Mouse (Mus musculus): ENCODE results near the gene 2510039O18Rik. TPM values are rescaled to one million over a fixed set of nuclear protein-coding genes. Genes with fewer than 3 reads are reported as not detected.
A peak's percentile ranks its signal among the peaks of the same experiment; 100 is the strongest.

2510039O18Rik gene
- total and polyA plus RNA-seq, 3 experiments = 31.5 to 84.6 (median 33.5) TPM

GRCm38 (mm10) chr4:147953590-147953989 lies 12.9 kb downstream of the 2510039O18Rik start:
- ATAC-seq (ENCODE audit: extremely low read depth, insufficient number of reproducible peaks, low FRiP score, poor library complexity, severe bottlenecking) = peak; percentile 42; the same call in 1 of the 2 replicates
- Histone ChIP-seq H3K4me1 (ENCODE audit: insufficient read depth, low read depth, low read length) (no peaks in the 10 kb centered on the region), H3K4me3 (ENCODE audit: low read depth, low read length) (no peak overlapping the region), H3K9me3 (replicated peaks) (no peaks in the 10 kb centered on the region), H3K36me3 (replicated peaks) (peaks cover 26% of the 10 kb centered on the region), H3K27me3 (ENCODE audit: insufficient read depth, low read length) (no peaks in the 10 kb centered on the region)
- DNase-seq (ENCODE audit: low spot score) = peak; percentile 45
- TF ChIP-seq GATA1 (IDR thresholded peaks at IDR 0.05; ENCODE audit: borderline replicate concordance, low read length) (no peak), POLR2AphosphoS5 (IDR thresholded peaks at IDR 0.05; ENCODE audit: insufficient replicate concordance, low read depth, low read length) (no peak), CTCF (IDR thresholded peaks at IDR 0.05; ENCODE audit: low read depth, low read length) (peak; percentile 28; the same call in 1 of the 2 replicates)

DNA sequence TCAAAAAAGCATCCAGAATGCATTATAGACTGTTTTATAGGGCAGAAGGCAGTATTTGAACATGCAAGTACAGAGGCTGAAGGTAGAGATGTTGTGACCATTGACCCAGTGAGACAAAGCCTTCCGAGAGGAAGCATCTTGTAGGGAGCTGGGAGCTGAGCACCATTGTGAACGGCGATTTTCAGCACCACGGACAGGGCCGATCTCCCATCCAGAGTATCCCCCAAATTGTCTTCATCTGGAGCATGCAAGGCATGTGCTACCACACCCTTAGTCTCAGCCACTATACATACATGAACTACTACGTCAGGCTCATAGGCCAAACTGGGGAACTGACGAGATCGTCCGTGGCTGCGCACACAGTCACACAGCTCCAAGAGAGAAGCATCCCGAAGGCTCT lies 16.4 kb downstream of the 2510039O18Rik start:
- no peak for ATAC-seq (ENCODE audit: extremely low read depth, insufficient number of reproducible peaks, low FRiP score, poor library complexity, severe bottlenecking)

DNA sequence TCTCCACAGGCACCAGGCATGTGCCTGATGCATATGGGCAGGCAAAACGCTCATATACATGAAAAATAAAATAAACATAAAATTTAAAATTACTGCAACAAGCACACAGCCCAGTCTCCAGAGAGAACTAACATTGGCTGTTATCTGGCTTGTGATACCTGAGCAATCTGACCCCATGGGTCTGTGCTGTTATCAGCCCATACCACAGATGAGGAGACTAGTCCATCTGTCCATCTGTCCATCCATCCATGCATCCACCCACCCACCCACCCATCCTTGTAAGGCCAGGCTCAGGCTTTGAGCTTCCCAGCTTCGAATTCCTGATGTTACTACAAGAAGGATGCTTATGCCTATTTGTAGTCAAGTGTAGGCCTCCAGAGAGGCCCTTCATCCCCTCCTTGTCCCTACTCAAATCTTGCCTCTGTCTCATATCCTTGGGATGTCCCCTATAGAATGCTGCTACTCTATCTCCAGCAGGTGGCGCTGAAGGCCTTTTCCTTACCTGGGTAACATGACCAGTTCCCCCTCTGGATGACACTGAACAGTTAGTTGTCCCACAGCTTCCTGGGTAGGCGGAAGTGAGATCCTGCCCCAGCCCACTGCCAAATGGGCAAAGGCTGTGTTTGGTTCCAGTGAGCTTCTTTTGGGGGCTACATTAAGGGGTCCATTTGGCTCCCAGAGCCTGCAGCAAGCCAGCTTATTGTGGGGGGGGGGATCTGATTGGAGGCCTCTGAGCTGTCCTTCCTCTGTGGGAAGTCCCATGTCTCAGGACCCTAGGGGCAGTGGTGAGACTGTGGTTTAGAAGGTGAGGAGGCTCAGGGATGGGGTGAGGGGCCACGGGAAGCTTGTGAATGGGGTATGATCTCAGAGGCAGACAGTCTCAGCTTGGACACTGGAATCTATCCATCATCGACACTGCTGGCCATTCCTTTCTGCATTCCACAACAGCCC lies 19.5 kb downstream of the 2510039O18Rik start:
- TF ChIP-seq GATA1 (IDR thresholded peaks at IDR 0.05; ENCODE audit: borderline replicate concordance, low read length) (no peak), CTCF (IDR thresholded peaks at IDR 0.05; ENCODE audit: low read depth, low read length) (peak; percentile 39)
- Histone ChIP-seq H3K4me3 (ENCODE audit: low read depth, low read length) (peak overlapping the region; percentile 25; the same call in 1 of the 2 replicates), H3K4me1 (ENCODE audit: insufficient read depth, low read depth, low read length) (peaks cover 4% of the 10 kb centered on the region), H3K27me3 (ENCODE audit: insufficient read depth, low read length) (peaks cover 10% of the 10 kb centered on the region; the same call in 1 of the 2 replicates), H3K36me3 (replicated peaks) (no peaks in the 10 kb centered on the region), H3K9me3 (replicated peaks) (no peaks in the 10 kb centered on the region)
- peak; percentile 84 for ATAC-seq (ENCODE audit: extremely low read depth, insufficient number of reproducible peaks, low FRiP score, poor library complexity, severe bottlenecking)
- peak; percentile 70 for DNase-seq (ENCODE audit: low spot score)

More for the DNA sequence above, 16.4 kb downstream of the 2510039O18Rik start:
- H3K4me3 ChIP-seq (ENCODE audit: low read depth, low read length) = no peak overlapping the region
- 0 out of 2 replicates have a peak, but pooled peaks cover 3% of the 10 kb centered on the region for H3K27me3 ChIP-seq (ENCODE audit: insufficient read depth, low read length)
- DNase-seq (ENCODE audit: low spot score) = peak; percentile 26
- TF ChIP-seq TAL1 (conservative IDR thresholded peaks at IDR 0.05; ENCODE audit: low read depth, low read length) (no peak), GATA2 (IDR thresholded peaks at IDR 0.05; ENCODE audit: borderline replicate concordance, low read depth, low read length) (no peak), CTCF (IDR thresholded peaks at IDR 0.05; ENCODE audit: low read depth, low read length) (no peak), GATA1 (IDR thresholded peaks at IDR 0.05; ENCODE audit: borderline replicate concordance, low read length) (no peak), POLR2AphosphoS5 (IDR thresholded peaks at IDR 0.05; ENCODE audit: insufficient replicate concordance, low read depth, low read length) (no peak)
- H3K9me3 ChIP-seq (replicated peaks) = no peaks in the 10 kb centered on the region
- H3K4me1 ChIP-seq (ENCODE audit: insufficient read depth, low read depth, low read length) = peaks cover 4% of the 10 kb centered on the region
- peaks cover 2% of the 10 kb centered on the region for H3K36me3 ChIP-seq (replicated peaks)

DNA sequence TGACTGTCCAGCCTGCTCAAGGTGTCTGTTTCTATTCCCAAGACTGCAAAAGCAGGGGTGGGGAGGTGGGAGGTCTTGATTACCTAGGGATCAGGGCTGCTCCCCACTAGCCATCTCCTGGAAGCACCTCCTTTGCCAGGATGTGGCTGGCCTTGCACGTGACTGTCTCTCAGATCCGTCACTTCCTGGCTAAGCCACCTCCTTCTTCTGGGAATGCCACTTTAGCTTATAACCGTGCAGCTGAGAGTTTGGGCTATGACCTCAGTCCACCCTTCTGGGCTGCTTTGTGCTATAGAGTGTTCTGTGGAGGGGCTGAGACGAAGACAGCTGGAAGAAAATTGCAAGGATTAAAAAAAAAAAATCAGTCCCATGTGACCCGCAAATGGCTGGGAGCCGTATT lies 22.1 kb downstream of the 2510039O18Rik start:
- H3K27me3 ChIP-seq (ENCODE audit: insufficient read depth, low read length) = peaks cover 15% of the 10 kb centered on the region; the same call in 1 of the 2 replicates
- no peak for TF ChIP-seq CTCF (IDR thresholded peaks at IDR 0.05; ENCODE audit: low read depth, low read length)
- TF ChIP-seq GATA1 (IDR thresholded peaks at IDR 0.05; ENCODE audit: borderline replicate concordance, low read length) = no peak
- TF ChIP-seq TAL1 (conservative IDR thresholded peaks at IDR 0.05; ENCODE audit: low read depth, low read length) = no peak
- TF ChIP-seq GATA2 (IDR thresholded peaks at IDR 0.05; ENCODE audit: borderline replicate concordance, low read depth, low read length) = no peak

DNA sequence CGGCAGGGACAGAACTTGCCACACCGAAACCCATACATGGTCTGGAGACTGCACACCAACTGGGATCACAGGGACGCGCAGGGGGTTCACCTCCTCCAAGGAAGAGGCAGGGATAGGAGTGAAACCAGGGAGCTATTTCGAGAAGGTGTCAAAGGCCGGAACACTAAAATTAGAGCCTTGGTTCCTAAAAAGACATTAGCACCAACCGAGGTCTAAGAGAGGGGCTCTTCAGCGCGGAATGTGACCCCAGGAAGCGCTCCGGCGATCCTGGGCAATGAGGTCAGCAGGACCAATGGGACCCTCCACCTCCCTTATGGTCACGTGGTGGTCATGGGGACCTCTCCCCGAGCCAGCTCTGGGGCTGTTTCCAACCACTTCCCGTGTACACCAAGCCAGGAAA lies 22.9 kb downstream of the 2510039O18Rik start:
- H3K4me1 ChIP-seq (ENCODE audit: insufficient read depth, low read depth, low read length) = peaks cover 4% of the 10 kb centered on the region
- TF ChIP-seq GATA1 (IDR thresholded peaks at IDR 0.05; ENCODE audit: borderline replicate concordance, low read length) (no peak), TAL1 (conservative IDR thresholded peaks at IDR 0.05; ENCODE audit: low read depth, low read length) (no peak), GATA2 (IDR thresholded peaks at IDR 0.05; ENCODE audit: borderline replicate concordance, low read depth, low read length) (no peak), POLR2AphosphoS5 (IDR thresholded peaks at IDR 0.05; ENCODE audit: insufficient replicate concordance, low read depth, low read length) (no peak), CTCF (IDR thresholded peaks at IDR 0.05; ENCODE audit: low read depth, low read length) (no peak)
- H3K9me3 ChIP-seq (replicated peaks) = no peaks in the 10 kb centered on the region
- H3K27me3 ChIP-seq (ENCODE audit: insufficient read depth, low read length) = peaks cover 15% of the 10 kb centered on the region; the same call in 1 of the 2 replicates
- no peak overlapping the region for H3K4me3 ChIP-seq (ENCODE audit: low read depth, low read length)
- ATAC-seq (ENCODE audit: extremely low read depth, insufficient number of reproducible peaks, low FRiP score, poor library complexity, severe bottlenecking) (no peak), DNase-seq (ENCODE audit: low spot score) (no peak)
- no peaks in the 10 kb centered on the region for H3K36me3 ChIP-seq (replicated peaks)

More for the DNA sequence above, 22.1 kb downstream of the 2510039O18Rik start:
- no peak for DNase-seq (ENCODE audit: low spot score)
- ATAC-seq (ENCODE audit: extremely low read depth, insufficient number of reproducible peaks, low FRiP score, poor library complexity, severe bottlenecking) = no peak
- Histone ChIP-seq H3K36me3 (replicated peaks) (no peaks in the 10 kb centered on the region), H3K4me1 (ENCODE audit: insufficient read depth, low read depth, low read length) (peaks cover 4% of the 10 kb centered on the region), H3K9me3 (replicated peaks) (no peaks in the 10 kb centered on the region), H3K4me3 (ENCODE audit: low read depth, low read length) (no peak overlapping the region)

- peaks cover 17% of the 10 kb centered on the region; the same call in 1 of the 2 replicates for H3K27me3 ChIP-seq (ENCODE audit: insufficient read depth, low read length)
- peaks cover 1% of the 10 kb centered on the region for H3K4me1 ChIP-seq (ENCODE audit: insufficient read depth, low read depth, low read length)
- no peaks in the 10 kb centered on the region for H3K9me3 ChIP-seq (replicated peaks)
- ATAC-seq (ENCODE audit: extremely low read depth, insufficient number of reproducible peaks, low FRiP score, poor library complexity, severe bottlenecking) = no peak
- no peaks in the 10 kb centered on the region for H3K36me3 ChIP-seq (replicated peaks)
- H3K4me3 ChIP-seq (ENCODE audit: low read depth, low read length) = no peak overlapping the region
- TF ChIP-seq GATA1 (IDR thresholded peaks at IDR 0.05; ENCODE audit: borderline replicate concordance, low read length) (no peak), GATA2 (IDR thresholded peaks at IDR 0.05; ENCODE audit: borderline replicate concordance, low read depth, low read length) (no peak), CTCF (IDR thresholded peaks at IDR 0.05; ENCODE audit: low read depth, low read length) (no peak), TAL1 (conservative IDR thresholded peaks at IDR 0.05; ENCODE audit: low read depth, low read length) (no peak), POLR2AphosphoS5 (IDR thresholded peaks at IDR 0.05; ENCODE audit: insufficient replicate concordance, low read depth, low read length) (no peak)
- DNase-seq (ENCODE audit: low spot score) = no peak
Measured at GRCm38 (mm10) chr4:147965712-147966111, 25.0 kb downstream of the 2510039O18Rik start.

Data from G1E (cell line).